Mouse (Mus musculus) ovary, postnatal 14 days (tissue): ENCODE measurements at regions not wholly inside any gene's neighbourhood (a gene's known extent, or its start where the extent isn't known, plus 50 kb on each side); places are given as distances from the start of the nearest gene placed in this dataset.

Experiments used
- DNase-seq: peaks from one replicate; pipeline ENCODE4 v3.0.0; 2022; ENCODE audit warnings: low spot score

GRCm38 (mm10) chr17:72993134-72993533 lies 75.0 kb downstream of the Lbh start:
- no peak for DNase-seq

- no peak for DNase-seq
Measured at GRCm38 (mm10) chr17:72993626-72994025, 75.5 kb downstream of the Lbh start.

GRCm38 (mm10) chr17:72996539-72996938 lies 78.4 kb downstream of the Lbh start:
- DNase-seq, result no peak

GRCm38 (mm10) chr17:72997301-72997921 lies 79.3 kb downstream of the Lbh start:
- no peak for DNase-seq

- no peak for DNase-seq
Measured at GRCm38 (mm10) chr17:73005100-73005499, 87.0 kb downstream of the Lbh start.

GRCm38 (mm10) chr17:73008901-73009300 lies 90.8 kb downstream of the Lbh start:
- peak; percentile 51 for DNase-seq

GRCm38 (mm10) chr17:73009962-73010361 lies 91.9 kb downstream of the Lbh start:
- peak; percentile 38 for DNase-seq

- no peak for DNase-seq
Measured at GRCm38 (mm10) chr17:73012356-73012755, 94.3 kb downstream of the Lbh start.

GRCm38 (mm10) chr17:73012954-73013353 lies 94.8 kb upstream of the Lclat1 start:
- no peak for DNase-seq

- no peak for DNase-seq
Measured at GRCm38 (mm10) chr17:73014090-73014853, 93.5 kb upstream of the Lclat1 start.

GRCm38 (mm10) chr17:73017173-73017572 lies 90.6 kb upstream of the Lclat1 start:
- no peak for DNase-seq

GRCm38 (mm10) chr17:73022630-73023051 lies 85.1 kb upstream of the Lclat1 start:
- peak; percentile 41 for DNase-seq

- no peak for DNase-seq
Measured at GRCm38 (mm10) chr17:73023362-73024107, 84.2 kb upstream of the Lclat1 start.

GRCm38 (mm10) chr17:73027122-73027521 lies 80.7 kb upstream of the Lclat1 start:
- no peak for DNase-seq

GRCm38 (mm10) chr17:73031796-73032195 lies 76.0 kb upstream of the Lclat1 start:
- DNase-seq, result no peak

GRCm38 (mm10) chr17:73032326-73032725 lies 75.5 kb upstream of the Lclat1 start:
- DNase-seq, result no peak

GRCm38 (mm10) chr17:73034420-73034819 lies 73.4 kb upstream of the Lclat1 start:
- no peak for DNase-seq

- no peak for DNase-seq
Measured at GRCm38 (mm10) chr17:73034981-73035481, 72.8 kb upstream of the Lclat1 start.

GRCm38 (mm10) chr17:73036845-73037244 lies 70.9 kb upstream of the Lclat1 start:
- DNase-seq, result no peak

- no peak for DNase-seq
Measured at GRCm38 (mm10) chr17:73038586-73038985, 69.2 kb upstream of the Lclat1 start.

GRCm38 (mm10) chr17:73044918-73045580 lies 62.7 kb upstream of the Lclat1 start:
- no peak for DNase-seq

GRCm38 (mm10) chr17:73046985-73047384 lies 60.8 kb upstream of the Lclat1 start:
- no peak for DNase-seq
